Comparison of ENCODE assay signal across 9 mouse cellular contexts in genomic region chr5:148809055-148809454, GRCm38 (mm10).
DNase-seq lines count a peak whose midpoint lies in the region; ATAC-seq and TF ChIP-seq lines count a peak whose summit lies in the region.
"Had no signal": no experiment of that assay in that cellular context is flagged by ENCODE, and none has a peak within 500 bp of the region (broad histone marks: within the 10 kb centered on the region; RNA-seq: fewer than 3 reads in every experiment).

No protein-coding gene starts in this region.

- no peak overlapping the region for H3K4me3 ChIP-seq in heart, embryonic 11.5 days (ENCODE audit: low read depth, low read length)
- H3K4me3 ChIP-seq in lung, embryonic 16.5 days (ENCODE audit: low read length), result no peak overlapping the region
- H3K4me3 ChIP-seq in lung, adult 2 months (replicated peaks; ENCODE audit: extremely low read depth, low read depth, low read length), result no peak overlapping the region
- H3K4me3 ChIP-seq in intestine, embryonic 16.5 days (ENCODE audit: low read length), result no peak overlapping the region
- H3K4me3 ChIP-seq in neural tube, embryonic 14.5 days (ENCODE audit: low read depth, low read length), result no peak overlapping the region
- H3K4me3 ChIP-seq: liver, embryonic 13.5 days had no signal

- peak overlapping the region; percentile 22 for H3K27ac ChIP-seq in heart, embryonic 11.5 days (ENCODE audit: low read depth, low read length)
- H3K27ac ChIP-seq in lung, embryonic 16.5 days (ENCODE audit: low read length), result no peak overlapping the region
- H3K27ac ChIP-seq in intestine, embryonic 16.5 days (ENCODE audit: low read length), result no peak overlapping the region
- no peak overlapping the region for H3K27ac ChIP-seq in neural tube, embryonic 14.5 days (ENCODE audit: low read depth, low read length)
- H3K27ac ChIP-seq: liver, embryonic 13.5 days had no signal

- ATAC-seq in heart, embryonic 11.5 days (replicated peaks; ENCODE audit: insufficient number of reproducible peaks, low FRiP score, low TSS enrichment), result no peak
- ATAC-seq in lung, embryonic 16.5 days (ENCODE audit: low read depth), result 0 out of 2 replicates have a peak, but pooled peaks have one; percentile 23
- peak; percentile 11; the same call in 1 of the 2 replicates for ATAC-seq in intestine, embryonic 16.5 days
- ATAC-seq in neural tube, embryonic 14.5 days (ENCODE audit: low read depth), result 0 out of 2 replicates have a peak, but pooled peaks have one; percentile 10

- H3K4me1 ChIP-seq in heart, embryonic 11.5 days (ENCODE audit: control insufficient read depth, insufficient read depth, low read length), result peaks cover 18% of the 10 kb centered on the region
- H3K4me1 ChIP-seq in lung, embryonic 16.5 days (replicated peaks; ENCODE audit: control insufficient read depth, insufficient read depth, low read length), result peaks cover 19% of the 10 kb centered on the region
- H3K4me1 ChIP-seq in lung, adult 2 months (ENCODE audit: control insufficient read depth, insufficient read depth, low read length), result peaks cover 6% of the 10 kb centered on the region
- peaks cover 6% of the 10 kb centered on the region; the same call in 1 of the 2 replicates for H3K4me1 ChIP-seq in intestine, embryonic 16.5 days (ENCODE audit: control insufficient read depth, insufficient read depth, low read length)
- no peaks in the 10 kb centered on the region for H3K4me1 ChIP-seq in neural tube, embryonic 14.5 days (ENCODE audit: control insufficient read depth, insufficient read depth, low read length)

- no peak for TF ChIP-seq POLR2A in lung, adult 2 months (IDR thresholded peaks at IDR 0.05; ENCODE audit: borderline replicate concordance, extremely low read depth, low read depth, low read length)

- no peaks in the 10 kb centered on the region for H3K36me3 ChIP-seq in heart, embryonic 11.5 days (ENCODE audit: control insufficient read depth, insufficient read depth, low read length)
- H3K36me3 ChIP-seq in lung, embryonic 16.5 days (ENCODE audit: control insufficient read depth, insufficient read depth, low read length), result no peaks in the 10 kb centered on the region
- no peaks in the 10 kb centered on the region for H3K36me3 ChIP-seq in intestine, embryonic 16.5 days (ENCODE audit: control insufficient read depth, insufficient read depth, low read length)
- H3K36me3 ChIP-seq in neural tube, embryonic 14.5 days (ENCODE audit: control insufficient read depth, insufficient read depth, low read length), result no peaks in the 10 kb centered on the region
- H3K36me3 ChIP-seq: liver, embryonic 13.5 days had no signal

- H3K4me2 ChIP-seq in heart, embryonic 11.5 days, result peak overlapping the region; percentile 52
- no peak overlapping the region for H3K4me2 ChIP-seq in lung, embryonic 16.5 days (ENCODE audit: low read depth, low read length)
- H3K4me2 ChIP-seq in intestine, embryonic 16.5 days (ENCODE audit: low read depth, low read length), result no peak overlapping the region
- H3K4me2 ChIP-seq in neural tube, embryonic 14.5 days (ENCODE audit: low read depth, low read length), result peak overlapping the region; percentile 16; the same call in 1 of the 2 replicates
- H3K4me2 ChIP-seq: liver, embryonic 13.5 days had no signal

- 13% methylated on average over 10 of the region's 10 CpGs for WGBS in heart, embryonic 11.5 days (ENCODE audit: insufficient replicate concordance)
- WGBS in lung, embryonic 16.5 days, result 23% methylated on average over 10 of the region's 10 CpGs
- 38% methylated on average over 10 of the region's 10 CpGs for WGBS in lung, adult 2 months
- WGBS in intestine, embryonic 16.5 days, result 23% methylated on average over 10 of the region's 10 CpGs
- WGBS in neural tube, embryonic 14.5 days, result 29% methylated on average over 10 of the region's 10 CpGs

- no peak for TF ChIP-seq CTCF in lung, adult 2 months (IDR thresholded peaks at IDR 0.05; ENCODE audit: insufficient read depth, low read length)

- DNase-seq in heart, adult 11 months, result no peak
- DNase-seq in lung, adult 2 months, result no peak
- no peak for DNase-seq in urinary bladder, adult 2 months (ENCODE audit: low spot score)
- DNase-seq in left cerebral cortex, adult 8-10 months (ENCODE audit: low spot score in 2 of 2), result no peak

- no peak overlapping the region for H3K9ac ChIP-seq in heart, embryonic 11.5 days (ENCODE audit: low read depth, low read length)
- H3K9ac ChIP-seq in lung, embryonic 16.5 days (ENCODE audit: low read length), result no peak overlapping the region
- no peak overlapping the region for H3K9ac ChIP-seq in intestine, embryonic 16.5 days (ENCODE audit: low read depth, low read length)
- no peak overlapping the region for H3K9ac ChIP-seq in neural tube, embryonic 14.5 days (replicated peaks; ENCODE audit: low read depth, low read length)
- H3K9ac ChIP-seq: liver, embryonic 13.5 days had no signal

- H3K9me3 ChIP-seq in heart, embryonic 11.5 days (replicated peaks; ENCODE audit: control insufficient read depth, low read length), result no peaks in the 10 kb centered on the region
- peaks cover 3% of the 10 kb centered on the region for H3K9me3 ChIP-seq in lung, embryonic 16.5 days (ENCODE audit: control insufficient read depth, low read length)
- no peaks in the 10 kb centered on the region for H3K9me3 ChIP-seq in intestine, embryonic 16.5 days (ENCODE audit: control insufficient read depth, low read length)
- H3K9me3 ChIP-seq in neural tube, embryonic 14.5 days (ENCODE audit: control insufficient read depth, low read length), result no peaks in the 10 kb centered on the region

- H3K27me3 ChIP-seq in heart, embryonic 11.5 days (ENCODE audit: control insufficient read depth, insufficient read depth, low read length), result peaks cover 6% of the 10 kb centered on the region; the same call in 1 of the 2 replicates
- H3K27me3 ChIP-seq in lung, embryonic 16.5 days (ENCODE audit: control insufficient read depth, insufficient read depth, low read depth, low read length), result no peaks in the 10 kb centered on the region
- no peaks in the 10 kb centered on the region for H3K27me3 ChIP-seq in intestine, embryonic 16.5 days (replicated peaks; ENCODE audit: control insufficient read depth, insufficient read depth, low read length)
- H3K27me3 ChIP-seq in neural tube, embryonic 14.5 days (ENCODE audit: control insufficient read depth, insufficient read depth, low read length), result no peaks in the 10 kb centered on the region

Comparison
In these comparisons a context has a peak if more than half of its experiments do, and no peak if none do; other contexts are left out.
1. H3K4me2 ChIP-seq: peak in heart, embryonic 11.5 days (single experiment) and neural tube, embryonic 14.5 days (single experiment); none in lung, embryonic 16.5 days (single experiment) and intestine, embryonic 16.5 days (single experiment).